Mouse (Mus musculus) thymus, postnatal 10 days (tissue): Measurements from ENCODE around the gene Nab1.
A peak's percentile ranks its signal among the peaks of the same experiment; 100 is the strongest.
"Not testable (repeated sequence)": the region's sequence is repeated elsewhere in the genome, so short reads cannot be mapped to it uniquely, and the experiment has no call there.

ENCODE experiments used
- DNase-seq, 2 experiments: peaks; one replicate each; pipeline ENCODE4 v3.0.0; 2021; ENCODE audit warnings: low spot score in 2 of 2

Nab1 gene

GRCm38 (mm10) chr1:52500314-52500981 is at the start of gene Nab1:
TSS of gene Nab1 (minus strand) at chr1:52500679.
- DNase-seq, result peak; percentile 58 to 73

GRCm38 (mm10) chr1:52547451-52547850 is 47.0 kb upstream of the Nab1 start:
- DNase-seq, result no peak

GRCm38 (mm10) chr1:52546796-52547195 is 46.3 kb upstream of the Nab1 start:
- no peak for DNase-seq

GRCm38 (mm10) chr1:52540124-52540523 is 39.6 kb upstream of the Nab1 start:
- not testable (repeated sequence) for DNase-seq

- no peak for DNase-seq
Measured at GRCm38 (mm10) chr1:52529933-52530332, 29.5 kb upstream of the Nab1 start.

- no peak for DNase-seq
Measured at GRCm38 (mm10) chr1:52527656-52528055, 27.2 kb upstream of the Nab1 start.

- no peak for DNase-seq
Measured at GRCm38 (mm10) chr1:52527252-52527651, 26.8 kb upstream of the Nab1 start.

- no peak for DNase-seq
Measured at GRCm38 (mm10) chr1:52524663-52525062, 24.2 kb upstream of the Nab1 start.

- no peak for DNase-seq
Measured at GRCm38 (mm10) chr1:52524150-52524549, 23.7 kb upstream of the Nab1 start.

- DNase-seq, result no peak
Measured at GRCm38 (mm10) chr1:52521436-52521993, 21.0 kb upstream of the Nab1 start.

GRCm38 (mm10) chr1:52520131-52520530 is 19.7 kb upstream of the Nab1 start:
- no peak for DNase-seq

GRCm38 (mm10) chr1:52515249-52515648 is 14.8 kb upstream of the Nab1 start:
- no peak for DNase-seq

GRCm38 (mm10) chr1:52511788-52512425 is 11.4 kb upstream of the Nab1 start:
- no peak for DNase-seq

GRCm38 (mm10) chr1:52506211-52506610 is 5.7 kb upstream of the Nab1 start:
- no peak for DNase-seq

- no peak for DNase-seq
Measured at GRCm38 (mm10) chr1:52502296-52502695, 1.8 kb upstream of the Nab1 start.

- DNase-seq, result peak in 1 of 2 experiments; percentile 7
Measured at GRCm38 (mm10) chr1:52501688-52502133, 1.2 kb upstream of the Nab1 start.

- no peak for DNase-seq
Measured at GRCm38 (mm10) chr1:52501090-52501489, 611 bp upstream of the Nab1 start.

GRCm38 (mm10) chr1:52499601-52500313 is 722 bp downstream of the Nab1 start:
- DNase-seq, result peak; percentile 46 to 57

GRCm38 (mm10) chr1:52498786-52499450 is 1.6 kb downstream of the Nab1 start:
- no peak for DNase-seq

GRCm38 (mm10) chr1:52489538-52490181 is 10.8 kb downstream of the Nab1 start:
- DNase-seq, result peak in 1 of 2 experiments; percentile 50

- no peak for DNase-seq
Measured at GRCm38 (mm10) chr1:52484980-52485379, 15.5 kb downstream of the Nab1 start.
